Mouse (Mus musculus) lung, postnatal 0 days (tissue): Measurements from ENCODE around the gene Atp6v1g1.

Source experiments
- CTCF ChIP-seq: IDR thresholded peaks from 2 replicates; pipeline ENCODE4 v1.5.1; 2016; ENCODE audit warnings: antibody characterized with exemption, mild to moderate bottlenecking
- EP300 ChIP-seq: IDR thresholded peaks from 2 replicates; pipeline ENCODE4 v1.6.1; 2016; ENCODE audit warnings: antibody characterized with exemption, mild to moderate bottlenecking, control low read depth

- TF ChIP-seq CTCF = no peak
- no peak for TF ChIP-seq EP300
Observed at GRCm38 (mm10) chr4:63595259-63595658, 50.7 kb downstream of the Atp6v1g1 start.
